Mouse (Mus musculus) hindbrain, embryonic 15.5 days (tissue): ENCODE results near the gene Eif4g2. TPM values are rescaled to one million over a fixed set of nuclear protein-coding genes. Genes with fewer than 3 reads are reported as not detected.
A peak's percentile ranks its signal among the peaks of the same experiment; 100 is the strongest.

Experiments used
- ATAC-seq: fragments of 200-750 bp; cut with Nextera tagmentation; 2 replicates; pipeline ENCODE4 v1.8.0; 2017; ENCODE audit warnings: low read depth, moderate number of reproducible peaks, moderate TSS enrichment; ENCODE audit not compliant: low FRiP score
- H3K27ac ChIP-seq: fragments of 300-500 bp; sonication (generic); replicated peaks from 2 replicates; pipeline ENCODE4 v1.5.1; 2015; ENCODE audit warnings: mild to moderate bottlenecking, inconsistent platforms
- H3K27me3 ChIP-seq: fragments of 300-500 bp; sonication (generic); 2 replicates; pipeline ENCODE4 v1.6.1; 2015; ENCODE audit warnings: control low read depth, inconsistent platforms
- H3K36me3 ChIP-seq: fragments of 300-500 bp; sonication (generic); 2 replicates; pipeline ENCODE4 v1.6.1; 2015; ENCODE audit warnings: control low read depth, inconsistent platforms
- H3K4me1 ChIP-seq: fragments of 300-500 bp; sonication (generic); replicated peaks from 2 replicates; pipeline ENCODE4 v1.6.1; 2015; ENCODE audit warnings: control low read depth, inconsistent platforms
- H3K4me2 ChIP-seq: fragments of 300-500 bp; sonication (generic); 2 replicates; pipeline ENCODE4 v1.6.1; 2015; ENCODE audit warnings: moderate library complexity, mild to moderate bottlenecking, inconsistent platforms
- H3K4me3 ChIP-seq: fragments of 300-500 bp; sonication (generic); 2 replicates; pipeline ENCODE4 v1.5.1; 2015; ENCODE audit warnings: mild to moderate bottlenecking, inconsistent platforms
- H3K9ac ChIP-seq: fragments of 300-500 bp; sonication (generic); 2 replicates; pipeline ENCODE4 v1.6.1; 2015; ENCODE audit warnings: inconsistent platforms
- H3K9me3 ChIP-seq: fragments of 300-500 bp; sonication (generic); 2 replicates; pipeline ENCODE4 v1.6.1; 2016; ENCODE audit warnings: control low read depth, inconsistent platforms
- WGBS: fragments of 180-500 bp; shearing (Covaris S2); methylation state at CpG from one replicate; pipeline ENCODE4 v1.1.7; 2015; 5-methylcytosine and 5-hydroxymethylcytosine counted together
- polyA plus RNA-seq: library from polyadenylated mRNA; unstranded; fragments of >200 nt; fragmentation: Nextera tagmentation; extraction: Ambion mirVana; gene quantifications from 2 replicates; pipeline ENCODE4 v1.2.1, GENCODE M21; 2015

The Eif4g2 gene
- polyA plus RNA-seq, 1 experiment from 2014 or later = 1,033 TPM

- H3K27me3 ChIP-seq = no peaks in the 10 kb centered on the region
- H3K36me3 ChIP-seq = peaks cover 7% of the 10 kb centered on the region
- no peaks in the 10 kb centered on the region for H3K9me3 ChIP-seq
- ATAC-seq = no peak
- H3K4me2 ChIP-seq = no peak overlapping the region
- H3K4me1 ChIP-seq = peaks cover 12% of the 10 kb centered on the region
- no peak overlapping the region for H3K27ac ChIP-seq
- H3K9ac ChIP-seq = no peak overlapping the region
- H3K4me3 ChIP-seq = no peak overlapping the region
Observed at GRCm38 (mm10) chr7:111085153-111085552, 2.3 kb upstream of the Eif4g2 start.

GRCm38 (mm10) chr7:111084443-111084842 lies 1.6 kb upstream of the Eif4g2 start:
- WGBS = 33% methylated on average over 2 of the region's 2 CpGs
- Histone ChIP-seq H3K27ac (no peak overlapping the region), H3K4me2 (no peak overlapping the region)

GRCm38 (mm10) chr7:111083733-111084120 lies 897 bp upstream of the Eif4g2 start:
- 7% methylated on average over 4 of the region's 4 CpGs for WGBS
- H3K27me3 ChIP-seq = no peaks in the 10 kb centered on the region
- H3K36me3 ChIP-seq = peaks cover 22% of the 10 kb centered on the region
- ATAC-seq = no peak
- peak overlapping the region; percentile 66 for H3K4me3 ChIP-seq
- peaks cover 26% of the 10 kb centered on the region for H3K4me1 ChIP-seq
- no peaks in the 10 kb centered on the region for H3K9me3 ChIP-seq
- H3K4me2 ChIP-seq = peak overlapping the region; percentile 60
- peak overlapping the region; percentile 83 for H3K9ac ChIP-seq
- H3K27ac ChIP-seq = peak overlapping the region; percentile 98

More at GRCm38 (mm10) chr7:111084443-111084842, 1.6 kb upstream of the Eif4g2 start:
- Histone ChIP-seq H3K27me3 (no peaks in the 10 kb centered on the region), H3K4me3 (no peak overlapping the region), H3K9ac (no peak overlapping the region), H3K9me3 (no peaks in the 10 kb centered on the region), H3K36me3 (peaks cover 14% of the 10 kb centered on the region), H3K4me1 (peaks cover 19% of the 10 kb centered on the region)
- ATAC-seq = no peak

DNA sequence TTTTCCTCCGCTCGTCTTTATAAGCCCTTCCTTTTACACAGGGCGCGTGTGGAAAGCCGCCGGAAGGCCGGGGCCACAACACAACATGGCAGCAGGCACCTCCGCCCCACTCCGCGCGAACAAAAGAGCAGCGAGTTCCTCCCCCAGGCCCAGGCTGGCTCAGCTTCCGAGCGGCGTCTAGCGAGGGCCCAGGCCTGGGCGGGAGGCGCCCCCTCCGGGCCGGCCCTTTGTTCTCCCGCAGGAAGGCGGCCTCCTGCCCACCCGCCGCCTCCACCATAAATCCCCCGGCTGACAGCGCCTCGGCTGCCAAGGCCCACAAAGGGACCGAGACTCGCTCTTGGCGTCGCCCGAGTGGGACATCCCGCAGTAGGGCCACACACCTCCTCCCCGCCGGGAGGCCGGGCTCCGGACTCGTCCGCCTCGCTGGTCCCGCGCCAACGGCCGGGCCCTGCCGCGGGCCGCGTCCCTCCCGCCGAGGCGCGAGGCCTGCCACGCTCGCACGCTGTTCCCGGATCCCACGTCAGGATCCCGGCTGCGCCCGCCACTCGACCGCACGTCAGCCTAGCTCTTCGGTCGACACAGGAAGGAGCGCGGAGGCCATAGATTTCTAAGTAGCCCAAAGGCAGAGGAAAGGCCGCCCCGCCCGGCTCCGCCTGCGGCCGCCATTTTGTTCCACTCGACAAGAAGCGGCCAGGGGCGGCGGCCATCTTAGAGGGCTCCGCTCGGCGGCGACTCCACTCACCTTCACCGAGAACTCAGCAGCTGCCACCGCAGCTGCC lies 598 bp downstream of the Eif4g2 start:
- Histone ChIP-seq H3K9ac (peak overlapping the region; percentile 100), H3K27me3 (no peaks in the 10 kb centered on the region), H3K27ac (peak overlapping the region; percentile 98), H3K36me3 (peaks cover 35% of the 10 kb centered on the region), H3K4me2 (peak overlapping the region; percentile 85), H3K4me3 (peak overlapping the region; percentile 66), H3K4me1 (peaks cover 31% of the 10 kb centered on the region), H3K9me3 (no peaks in the 10 kb centered on the region)
- WGBS = under 1% methylated on average over 82 of the region's 83 CpGs
- peak; percentile 82 for ATAC-seq

DNA sequence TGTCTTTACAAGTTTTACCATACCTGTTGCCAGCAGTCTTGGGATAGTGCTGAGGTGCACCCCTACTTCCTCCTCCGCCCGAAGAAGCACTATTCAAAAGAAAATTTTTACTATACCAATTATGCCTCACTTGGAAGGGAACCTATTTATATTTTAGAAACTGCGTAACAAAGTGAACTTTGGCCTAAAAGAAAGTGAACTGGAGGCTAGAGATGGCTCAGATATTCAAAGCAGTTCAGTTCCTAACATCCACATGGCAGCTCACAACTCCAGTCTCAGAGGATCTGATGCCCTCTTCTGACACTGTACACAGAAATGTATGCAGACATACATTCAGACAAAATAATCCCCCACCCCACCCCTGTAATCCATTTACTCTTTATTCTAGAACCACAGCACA lies 2.0 kb downstream of the Eif4g2 start:
- Histone ChIP-seq H3K4me1 (peaks cover 31% of the 10 kb centered on the region), H3K4me3 (peak overlapping the region; percentile 66), H3K9ac (peak overlapping the region; percentile 100; the same call in 1 of the 2 replicates), H3K9me3 (no peaks in the 10 kb centered on the region), H3K27ac (peak overlapping the region; percentile 98), H3K36me3 (peaks cover 48% of the 10 kb centered on the region), H3K27me3 (no peaks in the 10 kb centered on the region), H3K4me2 (peak overlapping the region; percentile 85)
- ATAC-seq = no peak
- 90% methylated on average over 3 of the region's 3 CpGs for WGBS

DNA sequence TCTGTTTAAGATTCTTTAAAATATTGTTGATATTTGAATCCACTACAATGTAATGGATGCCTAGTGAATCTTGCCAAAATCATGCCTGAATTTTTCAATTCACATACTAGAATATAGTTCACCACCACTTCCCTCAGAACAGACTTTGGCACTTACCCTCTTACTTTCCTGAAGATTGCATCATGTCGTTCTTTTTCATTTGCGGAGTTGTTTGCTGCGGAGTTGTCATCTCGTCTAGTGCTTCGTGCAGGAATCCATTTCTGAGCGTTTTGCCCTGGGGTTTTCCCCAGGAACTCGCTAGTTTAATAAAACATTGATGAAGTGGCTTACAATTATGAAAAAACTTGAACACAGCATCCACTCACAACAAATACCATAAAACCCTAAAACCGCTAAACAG lies 2.8 kb downstream of the Eif4g2 start:
- ATAC-seq = no peak
- Histone ChIP-seq H3K9ac (no peak overlapping the region), H3K27ac (no peak overlapping the region), H3K9me3 (no peaks in the 10 kb centered on the region), H3K4me3 (peak overlapping the region; percentile 66; the same call in 1 of the 2 replicates), H3K4me1 (peaks cover 31% of the 10 kb centered on the region), H3K36me3 (peaks cover 54% of the 10 kb centered on the region), H3K27me3 (no peaks in the 10 kb centered on the region), H3K4me2 (peak overlapping the region; percentile 85; the same call in 1 of the 2 replicates)
- WGBS = 78% methylated on average over 8 of the region's 8 CpGs

- no peaks in the 10 kb centered on the region for H3K9me3 ChIP-seq
- peaks cover 31% of the 10 kb centered on the region for H3K4me1 ChIP-seq
- peaks cover 71% of the 10 kb centered on the region for H3K36me3 ChIP-seq
- no peak overlapping the region for H3K9ac ChIP-seq
- ATAC-seq = no peak
- no peak overlapping the region for H3K4me3 ChIP-seq
- H3K27me3 ChIP-seq = no peaks in the 10 kb centered on the region
- WGBS = 94% methylated on average over 4 of the region's 4 CpGs
- H3K27ac ChIP-seq = no peak overlapping the region
- H3K4me2 ChIP-seq = no peak overlapping the region
Observed at GRCm38 (mm10) chr7:111078271-111078670, 4.6 kb downstream of the Eif4g2 start.

- H3K4me1 ChIP-seq = peaks cover 20% of the 10 kb centered on the region
- ATAC-seq = no peak
- no peak overlapping the region for H3K27ac ChIP-seq
- H3K27me3 ChIP-seq = no peaks in the 10 kb centered on the region
- 94% methylated on average over 4 of the region's 4 CpGs for WGBS
- H3K4me2 ChIP-seq = no peak overlapping the region
- no peaks in the 10 kb centered on the region for H3K9me3 ChIP-seq
- H3K36me3 ChIP-seq = peaks cover 91% of the 10 kb centered on the region
- no peak overlapping the region for H3K4me3 ChIP-seq
- no peak overlapping the region for H3K9ac ChIP-seq
Observed at GRCm38 (mm10) chr7:111075288-111075687, 7.5 kb downstream of the Eif4g2 start.

DNA sequence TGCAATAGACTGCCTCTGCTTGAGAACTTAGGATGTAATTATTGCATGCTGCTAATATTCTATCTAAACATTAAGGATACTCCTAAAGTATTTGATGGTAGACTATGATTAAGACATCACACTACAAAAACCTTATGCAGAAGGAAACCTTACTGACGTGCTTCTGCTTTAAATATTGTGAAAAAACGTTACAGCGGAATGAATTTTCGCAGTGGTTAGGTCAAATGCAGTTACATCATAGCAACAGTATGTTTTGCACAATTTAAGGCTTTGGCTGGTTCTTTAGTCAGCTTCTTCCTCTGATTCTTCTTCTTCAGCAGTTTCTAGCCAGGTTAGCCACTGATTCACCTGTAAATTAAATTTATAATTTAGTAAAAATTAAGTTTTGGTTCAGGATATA lies 10.4 kb downstream of the Eif4g2 start:
- Histone ChIP-seq H3K4me3 (no peak overlapping the region), H3K9me3 (no peaks in the 10 kb centered on the region), H3K27me3 (no peaks in the 10 kb centered on the region), H3K9ac (no peak overlapping the region), H3K4me1 (no peaks in the 10 kb centered on the region), H3K36me3 (peaks cover 91% of the 10 kb centered on the region), H3K4me2 (no peak overlapping the region), H3K27ac (no peak overlapping the region)
- 95% methylated on average over 4 of the region's 4 CpGs for WGBS
- no peak for ATAC-seq

DNA sequence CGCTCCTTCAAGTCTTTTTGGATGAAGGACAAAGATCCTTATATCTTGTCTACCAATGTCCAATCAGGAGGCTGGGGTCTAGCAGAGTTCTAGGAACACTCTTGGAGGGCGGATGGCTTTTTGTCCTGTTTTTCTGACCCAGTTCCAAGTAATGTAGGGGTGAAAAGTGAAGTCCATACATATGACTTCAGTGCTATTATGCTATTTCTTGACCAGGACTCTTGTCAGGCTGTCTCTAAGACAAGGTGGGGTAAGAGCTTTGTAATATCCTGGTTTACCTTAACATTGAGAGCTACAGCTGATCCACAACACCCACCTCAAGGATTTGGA lies 12.7 kb downstream of the Eif4g2 start:
- H3K4me3 ChIP-seq = no peak overlapping the region
- no peaks in the 10 kb centered on the region for H3K27me3 ChIP-seq
- no peak overlapping the region for H3K9ac ChIP-seq
- H3K27ac ChIP-seq = no peak overlapping the region
- peaks cover 72% of the 10 kb centered on the region for H3K36me3 ChIP-seq
- no peak overlapping the region for H3K4me2 ChIP-seq
- 96% methylated on average over 2 of the region's 2 CpGs for WGBS
- no peaks in the 10 kb centered on the region for H3K4me1 ChIP-seq
- peak; percentile 51; the same call in 1 of the 2 replicates for ATAC-seq
- H3K9me3 ChIP-seq = no peaks in the 10 kb centered on the region

- Histone ChIP-seq H3K4me3 (no peak overlapping the region), H3K27ac (no peak overlapping the region), H3K36me3 (peaks cover 67% of the 10 kb centered on the region), H3K4me2 (no peak overlapping the region), H3K9ac (no peak overlapping the region), H3K9me3 (no peaks in the 10 kb centered on the region), H3K27me3 (no peaks in the 10 kb centered on the region), H3K4me1 (no peaks in the 10 kb centered on the region)
- WGBS = 91% methylated on average over 7 of the region's 7 CpGs
- ATAC-seq = no peak
Observed at GRCm38 (mm10) chr7:111069439-111070166, 13.2 kb downstream of the Eif4g2 start.

DNA sequence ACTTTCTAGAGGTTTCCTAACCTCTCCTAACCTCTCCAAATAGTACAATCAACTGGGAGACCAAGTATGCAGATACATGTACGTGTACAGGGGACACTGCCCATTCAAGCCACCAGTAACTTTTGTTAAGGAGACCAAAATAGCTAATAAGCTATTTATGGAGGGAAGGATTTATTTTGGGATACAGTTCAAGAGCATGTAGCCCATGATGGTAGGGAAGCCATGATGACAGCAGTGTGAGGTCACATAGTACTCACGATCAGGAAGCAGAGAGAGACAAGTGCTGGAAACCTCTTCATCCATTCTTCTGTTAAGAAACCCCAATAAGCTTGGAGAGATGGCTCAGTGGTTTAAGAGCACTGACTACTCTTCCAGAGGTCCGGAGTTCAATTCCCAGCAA lies 14.6 kb downstream of the Eif4g2 start:
- 99% methylated on average over 3 of the region's 3 CpGs for WGBS
- peaks cover 54% of the 10 kb centered on the region for H3K36me3 ChIP-seq
- H3K4me2 ChIP-seq = no peak overlapping the region
- no peak for ATAC-seq
- H3K9ac ChIP-seq = no peak overlapping the region
- no peaks in the 10 kb centered on the region for H3K9me3 ChIP-seq
- no peaks in the 10 kb centered on the region for H3K4me1 ChIP-seq
- H3K27ac ChIP-seq = no peak overlapping the region
- no peak overlapping the region for H3K4me3 ChIP-seq
- H3K27me3 ChIP-seq = no peaks in the 10 kb centered on the region
